Mouse (Mus musculus) ovary, adult 10 weeks (tissue): ENCODE results near the gene Gm49486. TPM values are rescaled to one million over a fixed set of nuclear protein-coding genes. Genes with fewer than 3 reads are reported as not detected.

Experiments used
- polyA plus RNA-seq: library from polyadenylated mRNA; stranded (reverse); fragments of 350-450 nt; fragmentation: Illumina TruSeq; extraction: RNeasy Lipid Tissue Mini Kit (QIAGEN cat#74804); gene quantifications from one replicate; pipeline ENCODE4 v1.2.3, GENCODE M21; 2014

Gene Gm49486
- 1.4 TPM for polyA plus RNA-seq

GRCm38 (mm10) chr15:79229058-79229821 lies at the start of gene Gm49486, which contains the start of gene Pick1:
TSS of gene Gm49486 (plus strand) at chr15:79229391.
TSS of gene Pick1 (plus strand) at chr15:79229173.

GRCm38 (mm10) chr15:79254661-79255060 lies 25.5 kb downstream of the Gm49486 start, which contains the start of gene Slc16a8:
TSS of gene Slc16a8 (minus strand) at chr15:79254761.

GRCm38 (mm10) chr15:79285399-79285798 lies 56.2 kb downstream of the Gm49486 start, which contains the start of gene Baiap2l2:
TSS of gene Baiap2l2 (minus strand) at chr15:79285537.

Other genes with a start within 250 kb of the Gm49486 start
- gene H1f0, start 200.9 kb upstream of the Gm49486 start, polyA plus RNA-seq = 118 TPM
- gene Galr3, start 187.5 kb upstream of the Gm49486 start, polyA plus RNA-seq = not detected
- gene Ankrd54, start 166.5 kb upstream of the Gm49486 start, polyA plus RNA-seq = 1.00 TPM
- gene Eif3l, start 154.2 kb upstream of the Gm49486 start, polyA plus RNA-seq = 118 TPM
- gene Micall1, start 120.5 kb upstream of the Gm49486 start, polyA plus RNA-seq = 6.9 TPM
- not detected for gene Polr2f, start 88.4 kb upstream of the Gm49486 start, polyA plus RNA-seq
- 1.6 TPM for gene 1700088E04Rik, start 88.1 kb upstream of the Gm49486 start, polyA plus RNA-seq
- gene Sox10, start 64.2 kb upstream of the Gm49486 start, polyA plus RNA-seq = not detected
- 4.3 TPM for gene Pick1, start 218 bp upstream of the Gm49486 start, polyA plus RNA-seq
- not detected for gene Slc16a8, start 25.4 kb downstream of the Gm49486 start, polyA plus RNA-seq
- not detected for gene Baiap2l2, start 56.1 kb downstream of the Gm49486 start, polyA plus RNA-seq
- gene Pla2g6, start 99.0 kb downstream of the Gm49486 start, polyA plus RNA-seq = 0.26 TPM
- gene Maff, start 117.2 kb downstream of the Gm49486 start, polyA plus RNA-seq = 1.3 TPM
- gene Tmem184b, start 174.2 kb downstream of the Gm49486 start, polyA plus RNA-seq = 8.1 TPM
- 13.7 TPM for gene Csnk1e, start 226.2 kb downstream of the Gm49486 start, polyA plus RNA-seq